ENCODE assay signal across 4 mouse cellular contexts in the genomic region with DNA sequence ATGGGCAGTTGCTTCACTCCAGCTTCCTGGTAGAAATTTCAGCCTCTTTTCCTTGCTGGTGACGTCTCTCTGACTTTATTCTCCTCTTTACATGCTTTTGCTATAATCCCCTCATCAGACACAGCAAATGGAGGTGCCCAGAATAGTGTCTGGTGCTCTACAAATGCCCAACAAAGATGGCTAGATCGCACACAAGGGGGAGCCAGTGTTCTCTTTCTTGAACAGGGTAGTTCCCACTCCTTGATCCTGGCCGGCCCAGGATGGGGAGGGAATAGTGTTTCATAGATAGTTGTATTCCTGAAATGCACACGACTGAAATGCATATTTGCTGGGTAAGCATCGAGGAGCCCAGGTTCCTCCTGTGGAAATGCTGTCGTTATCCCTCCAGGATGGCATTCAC. TPM values are rescaled to one million over a fixed set of nuclear protein-coding genes. Genes with fewer than 3 reads are reported as not detected.
"Had no signal": no experiment of that assay in that cellular context is flagged by ENCODE, and none has a peak within 500 bp of the region (broad histone marks: within the 10 kb centered on the region; RNA-seq: fewer than 3 reads in every experiment).

No protein-coding gene starts in this region.

RNA-seq across cellular contexts. Expression of a gene that starts 9.6 kb away (rescaled TPM):
- total RNA-seq: layer of hippocampus, adult 18-20 months; layer of hippocampus, postnatal 36 days had no signal
- polyA plus RNA-seq: heart, embryonic 12.5 days; heart, embryonic 13.5 days had no signal
